Mouse (Mus musculus) layer of hippocampus, adult 18-20 months (tissue): ENCODE measurements around the gene Calr. TPM values are rescaled to one million over a fixed set of nuclear protein-coding genes. Genes with fewer than 3 reads are reported as not detected.
"Not testable (repeated sequence)": the region's sequence is repeated elsewhere in the genome, so short reads cannot be mapped to it uniquely, and the experiment has no call there.

Experiments
- DNase-seq, 2 experiments: peaks; one replicate each; pipeline ENCODE4 v3.0.0; 2022; ENCODE audit warnings: low spot score in 2 of 2
- total RNA-seq, 2 experiments: library from RNA; stranded (reverse); gene quantifications; 2 replicates each; pipeline ENCODE4 v1.2.3; 2021

Gene Calr
- total RNA-seq, 2 experiments from 2014 or later, result 506 to 521 TPM

DNA sequence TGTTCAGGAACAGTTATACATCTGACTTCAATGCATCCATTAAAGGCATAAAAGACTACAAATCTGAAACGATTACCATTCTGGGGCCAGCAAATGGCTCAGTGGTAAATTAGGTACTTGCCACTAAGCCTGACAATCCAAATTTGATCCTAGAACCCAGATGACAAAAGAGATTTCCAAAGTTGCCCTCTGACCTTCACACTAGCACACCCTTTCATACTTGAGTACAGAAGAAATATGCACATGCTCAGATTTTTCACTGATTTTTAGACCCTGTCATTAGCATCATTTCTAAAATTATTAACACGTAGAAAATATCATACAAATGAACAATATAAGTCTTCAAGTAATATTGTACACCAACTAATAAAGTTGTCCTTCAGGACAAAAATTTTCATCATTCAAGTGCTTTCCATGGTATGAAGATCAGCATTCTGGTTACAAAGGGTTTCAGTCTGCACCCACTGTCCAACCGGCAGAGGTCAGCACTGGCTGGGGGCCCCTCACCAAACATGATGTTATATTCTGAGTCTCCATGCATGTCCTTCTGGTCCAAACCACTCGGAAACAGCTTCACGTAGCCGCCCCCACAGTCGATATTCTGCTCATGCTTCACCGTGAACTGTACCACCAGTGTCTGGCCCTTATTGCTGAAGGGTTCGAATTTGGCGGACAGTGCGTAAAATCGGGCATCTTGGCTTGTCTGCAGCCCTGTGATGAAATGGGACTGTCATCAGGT lies 1.2 kb downstream of the Calr start:
- no peak for DNase-seq

DNA sequence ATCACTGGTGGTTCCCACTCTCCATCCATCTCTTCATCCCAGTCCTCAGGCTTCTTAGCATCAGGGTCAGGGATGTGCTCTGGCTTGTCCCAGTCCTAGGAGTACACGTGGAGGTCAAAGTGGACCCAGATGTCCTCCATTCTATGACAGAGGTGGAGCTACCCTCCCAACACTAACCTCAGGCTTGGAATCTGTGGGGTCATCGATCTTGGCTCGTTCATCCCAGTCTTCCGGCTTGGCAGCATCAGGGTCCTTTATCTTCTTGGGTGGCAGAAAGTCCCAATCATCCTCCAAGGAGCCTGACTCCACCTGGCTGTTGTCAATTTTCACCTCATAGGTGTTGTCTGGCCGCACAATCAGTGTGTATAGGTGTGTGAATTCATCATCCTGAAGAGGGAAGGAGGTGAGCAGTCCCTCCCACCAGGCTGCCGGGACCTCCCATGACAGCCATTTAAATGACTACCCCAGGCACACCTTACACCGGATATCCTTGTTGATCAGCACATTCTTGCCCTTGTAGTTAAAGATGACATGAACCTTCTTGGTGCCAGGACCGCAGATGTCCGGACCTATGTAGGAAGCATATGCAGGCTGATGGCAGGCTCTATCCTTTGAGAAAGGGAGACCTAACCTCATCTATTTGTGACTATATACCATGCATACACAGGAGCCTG lies 2.2 kb downstream of the Calr start:
- no peak for DNase-seq

DNA sequence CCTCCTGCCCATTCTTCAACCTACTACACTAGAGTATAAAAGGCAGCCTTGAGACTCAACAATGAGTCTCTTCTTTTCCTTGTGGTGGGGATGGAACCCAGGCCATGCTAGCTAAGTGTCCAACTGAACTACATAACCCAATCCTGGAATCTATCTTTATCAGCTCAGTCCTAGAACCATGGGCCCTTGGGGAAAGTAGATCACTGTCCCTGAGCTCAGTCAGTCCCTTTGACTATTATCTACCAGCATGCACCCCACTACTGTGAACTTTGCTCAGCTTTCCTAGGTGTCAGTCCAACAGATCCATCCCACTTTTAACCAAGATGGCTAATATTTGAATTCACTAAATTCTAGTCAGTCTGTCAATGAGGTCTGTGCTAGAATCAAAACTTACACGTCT lies 5.2 kb downstream of the Calr start:
- no peak for DNase-seq

DNA sequence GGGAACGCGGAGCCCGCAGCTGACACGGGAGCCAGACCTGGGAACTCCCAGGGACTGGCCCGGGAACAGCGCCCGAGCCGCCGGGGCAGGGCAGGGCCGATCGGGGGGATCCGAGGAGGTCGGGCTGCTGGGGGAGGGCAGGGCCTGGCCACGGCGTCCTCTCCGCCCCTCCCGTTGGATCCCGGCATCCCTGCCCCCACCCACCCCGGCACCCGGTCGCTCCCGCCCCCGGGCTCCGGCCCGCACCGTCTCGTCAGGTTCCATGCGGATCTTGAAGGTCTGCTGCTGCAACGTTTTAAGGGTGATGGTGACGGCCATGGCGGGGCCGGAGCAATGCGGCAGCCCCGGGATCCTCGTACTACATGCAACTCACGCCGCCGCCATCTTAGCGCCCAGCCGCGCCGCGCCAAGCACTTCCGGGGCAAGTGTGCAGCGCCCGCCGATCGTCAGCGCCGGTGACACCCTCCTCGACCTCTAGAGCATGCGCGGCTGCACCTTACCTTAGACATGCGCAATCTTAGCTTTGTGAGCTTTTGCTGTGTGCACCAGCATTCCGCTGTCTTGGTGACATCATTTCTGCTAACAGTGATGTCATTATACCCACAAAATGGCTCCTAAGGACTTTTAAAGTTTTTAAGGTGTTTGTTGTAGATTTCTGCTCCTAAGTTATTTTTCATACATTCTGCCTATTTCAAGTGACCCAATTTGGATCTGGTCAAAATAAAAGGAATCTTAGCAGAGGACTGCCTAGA lies 6.3 kb downstream of the Calr start, which contains the start of gene Rad23a:
TSS of gene Rad23a (minus strand) at position 418 of the 752 bp plus-strand sequence.
- peak; percentile 93 to 95 for DNase-seq

DNA sequence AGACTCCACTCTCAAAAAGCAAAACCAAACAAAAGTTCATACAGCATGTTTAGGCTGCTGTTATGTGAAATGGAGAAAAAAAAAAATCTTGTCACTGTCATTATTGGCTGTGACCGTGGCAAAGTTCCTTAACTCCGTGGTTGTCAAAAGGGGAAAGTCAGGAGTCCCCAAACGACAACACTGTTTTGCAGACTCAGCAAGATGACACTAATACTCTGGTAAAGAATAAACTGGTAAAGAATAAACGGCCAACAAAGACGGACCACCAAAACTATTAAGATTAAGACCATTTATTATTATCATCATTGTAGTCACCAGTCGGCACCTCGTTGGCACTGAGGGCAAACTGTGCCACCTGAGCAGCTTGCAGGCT lies 6.9 kb downstream of the Calr start:
- DNase-seq, result no peak

DNA sequence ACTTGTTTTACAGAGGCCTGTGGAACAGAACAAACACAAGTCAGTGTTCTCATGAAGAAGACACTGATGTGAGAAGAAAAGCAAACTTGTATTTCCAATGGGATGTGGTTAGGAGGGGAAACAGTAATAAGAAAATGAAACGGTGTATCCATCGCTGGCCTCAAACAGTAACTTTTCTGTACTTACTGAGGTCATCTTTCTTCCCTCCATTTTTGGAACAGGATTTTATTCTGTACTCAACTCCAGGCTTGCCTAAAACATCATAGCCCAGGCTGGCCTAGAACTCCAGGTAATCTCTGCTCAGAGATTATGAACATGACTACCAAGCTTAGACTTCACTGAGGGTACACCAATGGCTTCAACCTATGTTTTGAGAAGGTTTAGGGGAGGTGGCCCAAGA lies 7.3 kb downstream of the Calr start:
- no peak for DNase-seq

DNA sequence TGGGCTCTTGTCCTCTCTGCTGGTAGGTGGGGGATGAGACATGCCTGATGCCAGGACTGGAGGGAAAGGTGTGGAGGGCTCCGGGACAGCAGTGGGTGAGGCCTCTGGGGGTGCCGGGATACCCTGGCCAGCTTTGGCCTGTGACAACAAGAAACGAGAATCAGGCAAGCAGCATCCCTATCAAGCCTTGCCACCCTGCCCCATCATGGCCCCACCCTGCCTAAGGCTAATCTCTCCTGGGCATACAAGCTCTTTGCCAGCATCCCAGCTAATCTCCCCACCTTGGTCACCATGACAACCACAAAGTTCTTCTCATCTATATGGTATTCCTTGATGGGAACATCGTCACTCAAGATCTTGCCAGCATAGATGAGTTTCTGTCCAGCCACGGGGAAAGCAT lies 8.2 kb downstream of the Calr start:
- no peak for DNase-seq

DNA sequence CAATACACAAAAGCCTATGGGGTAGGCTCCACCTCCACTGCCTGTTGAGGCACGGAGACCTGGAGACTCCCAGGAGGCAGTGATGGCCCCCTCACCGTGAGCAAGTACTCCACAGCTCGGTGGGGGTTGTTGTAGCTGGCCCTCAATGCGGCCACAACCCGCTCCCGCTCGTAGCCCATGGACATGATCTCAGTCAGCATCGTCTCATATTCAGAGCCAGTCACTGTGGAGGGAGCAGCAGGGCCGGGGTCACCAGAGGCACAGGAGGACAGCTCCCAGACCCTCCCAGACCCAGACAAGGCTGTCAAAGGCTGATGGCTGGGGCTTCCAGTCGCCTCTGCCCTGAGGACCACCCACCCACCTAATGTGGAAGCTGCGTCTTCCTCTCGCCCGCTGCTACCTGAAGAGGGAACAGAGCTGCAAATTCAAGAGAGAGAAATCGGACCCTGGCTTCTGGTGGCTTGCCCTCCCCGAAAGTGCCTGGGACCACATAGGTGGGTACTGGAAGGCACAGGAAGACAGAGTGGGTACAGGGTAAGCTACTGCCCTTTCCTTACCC lies 8.7 kb downstream of the Calr start:
- DNase-seq, result no peak

DNA sequence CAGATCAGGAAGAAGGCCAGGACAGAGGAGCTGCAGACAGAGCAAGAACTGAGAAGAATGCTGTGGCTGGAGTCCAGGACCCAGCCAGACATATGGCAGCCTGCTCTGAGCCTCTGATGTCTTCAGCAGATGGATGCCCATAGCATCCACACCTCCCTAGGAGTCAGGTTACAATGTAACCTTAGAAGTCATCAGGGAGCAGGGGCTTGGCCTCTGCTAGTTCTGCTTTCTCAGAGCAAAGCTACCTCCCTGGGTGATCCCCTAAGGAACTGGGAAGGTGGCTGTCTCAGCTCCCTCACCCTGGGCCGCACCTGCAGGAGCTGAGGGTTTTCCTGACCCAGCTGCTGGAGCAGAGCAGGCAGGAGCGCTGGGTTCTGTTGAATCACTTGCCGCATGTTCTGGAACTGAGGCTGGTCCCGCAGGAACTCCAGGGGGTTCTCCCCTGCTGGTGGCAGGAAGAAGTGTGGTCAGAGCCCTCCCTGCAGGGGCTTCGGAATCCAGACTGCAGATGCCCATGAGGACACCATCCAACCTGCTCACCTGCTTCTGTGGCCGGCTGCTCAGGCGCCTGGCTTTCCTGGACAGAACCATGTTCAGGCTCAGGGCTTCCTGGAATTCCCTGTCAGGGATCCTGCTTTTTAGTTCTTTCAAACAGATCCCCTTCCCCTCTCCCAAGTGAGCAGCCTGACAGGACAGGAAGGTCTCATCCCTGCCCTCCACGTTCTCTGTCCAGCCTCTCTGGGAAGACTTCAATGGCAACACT lies 9.4 kb downstream of the Calr start:
- DNase-seq, result no peak

DNA sequence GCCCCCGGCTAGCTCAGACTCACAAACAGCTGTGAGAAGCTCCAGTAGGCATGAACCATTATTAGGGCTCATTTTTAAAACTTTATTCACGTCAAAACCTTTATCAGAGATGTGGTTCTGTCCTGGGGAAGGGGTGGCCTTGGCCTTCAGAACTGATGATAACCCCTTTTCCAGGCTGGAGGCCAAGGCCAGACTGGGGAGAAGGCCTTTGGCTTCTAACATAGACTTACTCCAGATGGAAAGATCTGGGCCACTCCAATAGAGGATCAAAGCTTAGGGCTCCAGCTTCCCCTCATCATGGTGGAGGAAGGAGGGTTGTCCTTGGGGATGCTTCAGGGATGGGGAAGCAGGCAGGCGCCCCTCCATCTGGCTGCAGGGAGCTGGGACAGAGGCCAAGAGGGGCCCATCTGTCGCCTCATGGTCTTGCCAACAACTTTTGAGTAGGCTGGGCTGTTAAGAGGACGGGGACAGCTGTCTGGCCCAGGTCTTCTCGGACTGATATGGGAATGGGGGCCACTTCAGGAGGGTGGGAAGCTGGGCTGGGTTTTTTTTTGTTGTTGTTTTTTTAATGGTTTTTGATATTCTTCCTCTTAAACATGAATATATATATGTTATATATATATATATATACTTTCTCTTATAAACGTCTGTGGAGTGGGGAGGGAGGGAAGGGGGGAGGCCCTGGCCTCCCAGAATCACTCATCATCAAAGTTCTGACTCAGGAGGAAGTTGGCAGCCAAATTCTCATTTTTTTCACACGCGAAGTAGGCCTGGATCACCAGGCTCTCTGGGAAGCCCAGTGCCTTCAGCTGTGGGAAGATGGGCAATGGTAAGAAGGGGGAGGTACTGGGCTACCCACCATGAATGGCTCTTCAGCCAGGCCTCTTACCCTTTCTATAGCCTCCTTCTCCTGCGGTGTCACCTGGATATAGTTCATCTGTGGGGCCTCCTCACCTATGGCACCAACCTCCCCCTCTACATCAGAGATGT lies 11.6 kb downstream of the Calr start:
- peak; percentile 87 to 93 for DNase-seq

DNA sequence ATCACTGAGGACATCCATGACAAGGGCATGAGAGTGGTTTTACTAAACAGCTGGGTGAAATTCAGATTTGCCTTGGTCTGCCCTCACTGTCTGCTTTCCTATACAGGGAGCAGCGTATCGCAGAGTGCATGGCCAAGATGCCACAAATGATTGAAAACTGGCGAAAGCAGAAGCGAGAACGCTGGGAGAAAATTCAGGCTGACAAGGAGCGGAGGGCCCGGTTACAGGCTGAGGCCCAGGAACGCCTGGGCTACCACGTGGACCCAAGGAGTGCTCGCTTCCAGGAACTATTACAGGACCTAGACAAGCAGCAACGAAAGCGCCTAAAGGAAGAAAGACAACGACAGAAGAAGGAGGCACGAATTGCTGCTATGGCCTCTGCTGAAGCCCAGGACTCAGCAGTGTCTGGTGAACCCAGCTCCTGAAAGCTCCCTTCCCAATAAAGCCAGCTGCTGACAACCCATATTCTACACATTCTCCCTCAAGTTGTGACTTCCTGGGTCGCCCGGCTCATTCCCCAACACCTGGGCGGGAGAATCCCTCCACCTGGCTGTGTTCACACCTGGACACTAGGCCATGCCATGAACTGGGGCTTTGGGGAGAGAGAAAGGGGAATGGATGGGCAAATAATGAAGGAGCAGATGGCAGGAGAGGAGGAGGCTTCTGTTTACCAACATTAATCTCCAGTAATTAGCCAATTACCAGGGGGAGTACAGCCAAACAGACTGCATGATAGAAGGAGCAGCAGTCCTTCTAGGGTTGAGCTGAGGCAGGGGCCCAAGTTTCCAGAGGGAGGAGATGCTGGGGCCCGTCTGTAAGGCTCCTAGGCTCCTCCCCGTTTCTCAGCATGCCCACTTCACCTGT lies 12.5 kb downstream of the Calr start:
- peak in 1 of 2 experiments; percentile 30 for DNase-seq

DNA sequence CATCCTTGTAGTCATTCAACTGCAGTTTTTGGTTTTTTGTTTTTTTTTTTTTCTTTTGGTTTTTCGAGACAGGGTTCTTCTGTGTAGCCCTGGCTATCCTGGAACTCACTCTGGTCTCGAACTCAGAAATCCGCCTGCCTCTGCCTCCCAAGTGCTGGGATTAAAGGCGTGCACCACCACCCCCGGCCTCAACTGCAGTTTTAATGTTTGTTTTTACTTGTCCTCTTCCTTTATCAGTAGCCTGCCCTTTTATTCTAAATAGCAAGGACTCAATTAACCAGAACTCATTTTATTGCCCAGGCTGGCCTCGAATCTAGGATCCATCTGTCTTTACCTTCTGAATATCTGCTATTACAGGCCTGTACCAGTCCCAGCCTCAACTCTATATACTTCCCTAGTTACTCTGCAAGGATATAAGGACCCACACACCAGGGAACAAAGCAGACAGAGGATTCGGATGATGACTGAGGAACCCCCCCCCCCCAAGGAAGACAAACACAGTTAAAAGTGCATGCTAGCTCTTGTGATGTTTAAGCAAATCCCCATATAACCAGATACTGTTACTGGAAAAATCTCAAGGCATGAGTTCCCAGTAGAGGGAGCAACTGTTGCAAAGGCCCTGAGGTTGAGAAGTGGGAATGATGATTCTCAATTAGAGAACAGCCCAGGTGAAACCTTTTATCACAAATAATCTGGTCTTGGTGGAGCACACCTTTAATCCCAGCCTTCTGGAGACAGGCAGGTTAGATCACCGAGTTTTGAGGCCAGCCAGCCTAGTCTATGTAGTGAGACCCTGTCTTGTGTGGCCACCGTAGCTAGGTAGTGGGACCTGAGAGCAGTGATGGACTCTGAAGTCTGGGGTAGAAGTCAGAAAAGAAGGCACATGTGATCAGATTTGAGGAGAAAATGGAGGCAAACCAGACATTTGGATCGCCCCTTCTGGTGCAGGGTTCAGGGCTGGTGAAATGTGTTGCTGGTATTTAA lies 13.7 kb downstream of the Calr start:
- no peak for DNase-seq

DNA sequence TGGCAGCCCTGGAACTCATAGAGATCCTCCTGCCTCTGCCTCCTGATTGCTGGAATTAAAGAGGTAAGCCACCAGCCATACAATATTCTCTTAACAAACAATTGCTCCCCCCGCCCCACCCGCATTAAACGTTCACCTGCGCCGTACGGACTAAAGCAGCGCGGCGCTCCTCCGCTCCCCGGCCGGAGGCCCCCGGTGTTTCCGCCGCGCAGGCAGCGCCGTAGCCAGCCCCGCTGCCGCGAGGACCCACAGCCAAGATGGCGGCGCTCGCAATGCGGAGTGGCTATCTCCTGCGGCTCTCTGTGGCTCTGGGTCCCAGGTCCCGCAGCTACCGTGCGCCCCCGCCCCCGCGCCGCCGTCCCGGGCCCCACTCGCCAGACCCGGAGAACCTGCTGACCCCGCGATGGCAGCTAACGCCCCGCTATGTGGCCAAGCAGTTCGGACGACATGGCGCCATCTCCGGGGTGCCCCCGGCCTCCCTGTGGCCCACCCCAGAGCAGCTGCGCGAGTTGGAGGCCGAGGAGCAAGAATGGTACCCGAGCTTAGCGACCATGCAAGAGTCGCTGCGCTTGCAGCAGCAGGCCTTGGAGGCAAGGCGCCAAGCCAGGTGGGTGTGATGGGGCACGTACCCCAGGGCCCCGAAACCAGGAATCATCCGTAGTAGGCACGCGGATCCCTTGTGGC lies 14.6 kb downstream of the Calr start:
- peak; percentile 45 to 81 for DNase-seq

DNA sequence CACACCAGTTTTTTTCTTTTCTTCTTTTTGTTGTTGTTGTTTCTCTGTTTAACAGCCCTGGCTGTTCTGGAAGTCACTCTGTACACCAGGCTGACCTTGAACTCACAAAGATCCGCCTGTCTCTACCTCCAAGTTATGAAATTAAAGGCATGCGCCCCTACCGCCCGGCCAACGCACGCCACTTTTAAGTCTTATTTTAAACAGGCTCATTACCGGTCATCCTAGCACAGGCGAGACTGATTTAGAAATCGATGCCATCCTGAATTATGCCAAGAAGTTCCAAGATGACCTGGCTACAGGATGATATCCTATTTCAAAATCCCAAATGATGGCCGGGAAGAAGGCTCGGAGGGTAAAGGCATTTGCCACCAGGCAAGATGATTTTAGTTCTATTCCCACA lies 15.2 kb downstream of the Calr start, which contains the start of gene Gadd45gip1:
TSS of gene Gadd45gip1 (plus strand) at position 33 of the 400 bp plus-strand sequence.
- DNase-seq, result no peak

DNA sequence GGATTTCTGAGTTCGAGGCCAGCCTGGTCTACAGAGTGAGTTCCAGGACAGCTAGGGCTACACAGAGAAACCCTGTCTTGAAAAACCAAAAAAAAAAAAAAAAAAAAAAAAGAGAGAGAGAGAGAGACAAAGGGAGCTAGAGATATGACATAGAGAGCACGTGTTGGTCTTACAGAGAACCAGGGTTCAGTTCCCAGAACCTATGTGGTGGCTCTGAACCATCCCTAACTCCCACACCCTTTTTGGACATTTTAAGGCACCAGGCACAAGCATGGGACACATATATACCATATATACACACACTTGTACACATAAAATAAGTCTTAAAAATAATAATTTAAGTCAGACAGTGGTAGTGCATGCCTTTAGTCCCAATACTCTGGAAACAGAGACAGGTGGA lies 20.2 kb downstream of the Calr start:
- DNase-seq, result not testable (repeated sequence)

DNA sequence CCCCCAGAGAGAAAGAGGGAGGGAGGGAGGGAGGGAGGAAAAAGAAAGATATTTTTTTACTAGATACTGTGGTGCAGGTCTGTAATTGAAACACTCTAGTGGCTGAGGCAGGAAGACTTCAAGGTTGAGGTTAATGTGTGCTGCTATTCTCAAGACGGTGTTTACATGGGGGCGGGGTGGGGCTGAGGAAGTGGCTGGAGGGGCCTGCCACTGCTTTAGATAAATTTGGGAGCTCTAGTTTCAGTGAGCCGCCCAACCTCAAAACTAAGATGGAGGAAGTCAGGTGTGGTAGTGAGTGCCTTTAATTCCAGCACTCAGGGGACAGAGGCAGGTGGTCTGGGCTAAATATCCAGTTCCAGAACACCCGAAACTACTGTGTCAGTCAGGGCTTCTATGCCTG lies 21.1 kb downstream of the Calr start:
- DNase-seq, result no peak

DNA sequence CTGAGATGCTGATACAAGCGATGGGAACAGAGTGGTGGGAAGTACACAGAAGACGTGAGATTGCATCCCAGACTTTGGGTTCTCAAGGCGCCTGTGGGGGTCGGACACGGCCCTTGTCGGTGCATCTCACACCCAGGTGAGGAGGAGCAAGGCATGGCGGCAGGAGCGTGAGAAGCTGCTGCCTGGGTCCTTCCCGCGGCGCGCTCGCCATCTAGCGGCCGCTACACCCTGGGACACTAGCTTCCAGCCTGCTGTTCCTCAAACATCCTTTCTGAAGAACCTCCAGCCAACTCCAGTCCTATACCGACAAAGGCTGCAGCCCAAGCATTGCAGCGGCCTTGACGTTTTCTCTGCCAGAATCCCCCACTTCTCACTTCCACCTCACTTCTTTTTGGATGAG lies 23.1 kb downstream of the Calr start:
- no peak for DNase-seq
